Mouse (Mus musculus) cerebellum, adult 11 months (tissue): ENCODE results near the gene Frmd4a.
A peak's percentile ranks its signal among the peaks of the same experiment; 100 is the strongest.

ENCODE experiments used
- DNase-seq: peaks from one replicate; pipeline ENCODE4 v3.0.0; 2022

Gene Frmd4a

DNA sequence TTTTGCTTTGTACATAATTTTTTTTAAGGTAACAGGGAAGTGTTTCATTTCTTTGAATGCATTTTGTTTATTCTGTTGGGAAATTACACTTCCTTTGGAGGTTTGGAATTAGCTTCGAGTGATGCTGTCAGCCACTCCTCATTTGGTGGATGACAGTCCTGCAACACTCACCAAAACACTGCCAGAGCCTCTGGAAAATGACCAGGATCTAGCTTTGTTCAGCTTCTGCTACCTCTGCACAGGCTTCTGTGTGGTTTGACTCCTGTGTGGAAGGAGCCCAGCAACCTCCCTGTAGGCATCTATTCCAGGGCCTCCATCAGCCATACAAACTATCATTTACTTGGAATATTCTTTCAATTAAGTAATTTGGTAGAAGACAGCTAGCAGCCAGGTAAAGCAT lies 323.6 kb downstream of the Frmd4a start:
- no peak for DNase-seq

DNA sequence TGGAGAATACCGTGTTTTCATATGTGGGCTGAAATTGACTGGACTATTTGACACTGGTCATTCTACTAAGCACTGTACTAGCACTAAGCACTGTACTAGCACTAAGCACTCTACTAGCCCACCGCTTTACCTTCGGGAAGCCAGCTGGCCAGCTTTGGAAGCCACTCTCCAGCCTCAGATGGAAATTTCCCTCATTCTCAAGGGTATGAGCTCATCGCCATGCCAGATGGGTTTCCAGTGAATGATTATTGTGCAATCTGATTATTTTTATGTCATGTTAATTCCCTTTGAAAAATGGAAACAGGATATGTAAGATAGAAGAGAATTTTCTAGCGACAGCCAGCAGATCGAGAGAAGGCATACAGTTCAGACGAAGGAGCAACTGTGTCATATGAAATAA lies 324.5 kb downstream of the Frmd4a start:
- DNase-seq, result no peak

DNA sequence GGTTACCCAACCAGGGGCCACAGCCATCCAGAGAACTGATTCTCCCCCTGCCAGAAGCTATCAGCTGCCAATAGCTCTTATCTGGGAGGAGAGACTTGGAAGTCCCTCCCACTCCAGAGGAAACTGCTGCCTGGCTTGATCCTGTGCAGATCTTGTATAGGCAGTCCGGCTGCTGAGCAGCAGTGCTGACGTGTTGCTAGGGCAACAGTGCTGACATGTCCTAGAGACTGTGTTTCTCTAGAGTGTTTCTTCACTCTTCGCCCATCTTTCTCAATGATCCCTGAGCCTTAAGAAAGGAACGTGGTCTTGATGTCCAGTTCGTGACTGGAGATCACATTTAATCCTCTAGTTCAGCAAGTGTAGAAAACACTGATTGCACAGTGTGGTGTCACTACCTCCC lies 326.9 kb downstream of the Frmd4a start:
- DNase-seq, result no peak

DNA sequence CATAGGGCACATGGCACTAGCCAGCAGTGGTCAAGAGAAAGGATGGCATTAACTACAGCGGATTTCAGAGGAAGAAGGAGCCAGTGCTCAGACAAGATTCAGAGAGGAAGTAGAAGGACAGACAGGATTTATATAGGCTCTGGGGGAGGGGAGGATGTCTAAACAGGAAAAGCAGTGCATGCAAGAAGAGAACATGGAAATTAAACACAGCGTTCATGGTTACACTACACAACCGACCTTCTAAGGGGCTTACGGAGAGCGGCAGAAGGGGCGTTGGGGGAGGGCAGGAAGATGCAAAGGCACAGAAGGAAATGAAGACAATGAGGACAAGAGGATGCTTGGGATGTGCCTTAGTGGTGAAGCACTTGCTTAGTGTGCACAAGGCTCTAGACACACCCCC lies 328.7 kb downstream of the Frmd4a start:
- DNase-seq, result no peak

DNA sequence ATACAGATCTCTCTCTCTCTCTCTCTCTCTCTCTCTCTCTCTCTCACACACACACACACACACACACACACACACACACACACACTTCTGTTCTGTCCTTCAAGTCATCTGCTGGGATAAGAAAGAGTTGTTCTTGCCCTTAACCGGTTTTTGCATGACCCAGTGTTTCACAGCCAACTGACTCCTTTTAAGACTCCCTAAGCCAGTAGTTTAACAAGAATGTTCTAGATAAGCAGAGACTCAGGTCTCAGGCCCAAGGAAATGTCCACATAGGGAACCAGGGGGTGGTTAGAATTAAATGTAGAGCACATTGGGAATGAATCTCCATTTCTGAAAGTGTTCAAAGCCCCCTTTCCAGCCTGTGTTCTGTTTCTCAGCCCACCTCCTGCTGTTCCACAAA lies 329.4 kb downstream of the Frmd4a start:
- no peak for DNase-seq

DNA sequence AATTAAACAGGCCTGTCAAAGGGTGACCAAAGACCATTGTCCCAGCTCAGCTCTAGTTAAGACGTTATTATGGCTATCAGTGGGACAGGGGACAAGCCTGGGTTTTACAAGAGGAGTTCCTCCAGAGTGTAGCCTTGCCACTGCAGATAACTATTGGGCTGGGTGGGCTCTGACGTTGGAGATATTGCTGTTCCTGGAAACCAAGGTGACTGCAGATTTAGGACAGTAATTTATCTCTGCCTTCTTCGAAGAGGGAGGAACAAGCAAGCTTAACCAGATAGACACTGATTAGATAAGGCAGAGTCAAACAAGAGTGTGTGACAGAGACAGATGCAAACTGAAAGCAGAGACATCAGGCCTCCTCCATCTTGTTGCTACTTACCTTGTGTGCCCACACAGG lies 330.3 kb downstream of the Frmd4a start:
- DNase-seq, result no peak

DNA sequence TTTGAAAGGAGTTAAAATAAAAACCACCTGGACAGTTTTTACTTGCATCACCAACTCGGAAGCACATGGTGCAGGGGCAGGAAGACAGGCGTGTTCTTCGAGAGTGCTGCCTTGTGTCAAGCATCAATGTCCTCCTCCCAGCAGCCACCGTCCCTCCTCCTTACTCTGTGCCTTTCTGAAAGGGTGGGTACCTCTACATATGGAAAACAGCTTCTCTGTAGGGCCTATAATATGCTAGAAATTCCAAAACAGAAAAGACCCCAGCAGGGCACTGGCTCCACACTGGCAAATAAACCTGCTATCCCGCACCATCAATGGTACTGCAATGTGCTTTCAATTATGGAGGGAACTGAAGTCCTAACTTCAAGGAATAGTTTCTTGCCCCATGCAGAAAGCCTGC lies 331.0 kb downstream of the Frmd4a start:
- DNase-seq, result no peak

DNA sequence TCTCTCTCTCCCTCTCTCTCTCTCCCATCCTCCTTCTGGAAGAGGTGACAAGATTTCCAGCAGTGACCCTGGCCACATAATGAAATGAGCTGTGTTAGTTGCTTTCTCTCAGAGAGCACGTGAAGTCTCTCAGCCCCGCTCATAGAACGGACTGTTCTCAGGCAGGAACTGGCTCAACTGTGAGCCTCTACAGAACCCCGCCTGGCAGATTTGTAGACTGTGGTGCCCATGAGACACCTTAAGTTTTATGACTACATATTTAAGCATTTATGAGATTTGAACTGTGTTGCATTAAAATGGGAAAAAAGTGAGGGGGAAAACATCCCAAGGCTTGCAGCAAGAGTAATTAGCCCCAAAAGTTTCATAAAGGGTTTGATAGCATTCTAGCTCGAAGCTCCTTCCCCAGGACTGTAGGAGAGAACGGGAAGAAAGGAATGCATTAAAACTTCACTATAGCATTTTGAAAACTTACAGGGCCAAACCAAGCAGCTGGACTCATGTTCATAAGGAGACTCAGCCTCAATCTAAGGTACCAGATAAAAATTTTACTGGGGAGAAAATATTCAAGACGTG lies 339.4 kb downstream of the Frmd4a start:
- DNase-seq, result no peak

DNA sequence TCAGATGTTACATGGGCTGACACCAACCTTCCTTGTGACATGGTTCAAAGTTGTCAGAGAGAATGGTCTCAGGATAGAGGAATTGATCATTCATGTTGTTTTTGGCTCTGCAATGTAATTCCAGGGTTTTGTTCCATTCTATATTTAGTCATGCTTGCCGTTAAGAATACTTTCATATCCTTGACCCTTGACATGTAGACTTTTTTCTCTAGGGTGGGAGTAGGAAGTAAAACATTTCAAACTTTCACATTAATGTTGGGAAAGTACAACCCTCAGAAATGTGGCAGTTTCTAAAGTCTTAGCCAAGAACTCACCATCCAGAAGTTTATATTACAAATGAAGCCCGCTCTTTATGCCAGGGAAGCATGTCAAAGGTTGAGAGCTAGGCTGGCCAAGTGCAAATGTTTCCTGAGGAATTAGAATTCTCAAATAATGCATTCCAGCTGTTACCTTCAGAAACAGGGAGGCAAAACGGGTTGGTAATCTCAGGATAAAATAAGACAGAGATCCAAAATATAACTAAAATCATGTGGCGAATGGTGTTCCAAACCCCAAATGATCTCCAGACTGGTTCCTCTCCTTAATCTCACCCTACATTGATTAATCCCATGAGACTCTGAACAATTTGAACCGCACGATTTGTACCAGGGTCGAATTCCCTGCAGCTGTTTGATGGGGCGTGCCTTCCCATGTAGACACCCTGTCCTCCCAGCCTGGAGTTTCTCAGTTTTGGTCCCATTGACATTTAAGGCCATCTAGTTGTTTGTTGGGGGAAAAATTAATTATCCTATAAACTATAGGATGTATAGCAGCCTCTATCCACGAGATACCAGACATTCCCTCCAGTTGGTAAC lies 344.7 kb downstream of the Frmd4a start:
- DNase-seq, result no peak

DNA sequence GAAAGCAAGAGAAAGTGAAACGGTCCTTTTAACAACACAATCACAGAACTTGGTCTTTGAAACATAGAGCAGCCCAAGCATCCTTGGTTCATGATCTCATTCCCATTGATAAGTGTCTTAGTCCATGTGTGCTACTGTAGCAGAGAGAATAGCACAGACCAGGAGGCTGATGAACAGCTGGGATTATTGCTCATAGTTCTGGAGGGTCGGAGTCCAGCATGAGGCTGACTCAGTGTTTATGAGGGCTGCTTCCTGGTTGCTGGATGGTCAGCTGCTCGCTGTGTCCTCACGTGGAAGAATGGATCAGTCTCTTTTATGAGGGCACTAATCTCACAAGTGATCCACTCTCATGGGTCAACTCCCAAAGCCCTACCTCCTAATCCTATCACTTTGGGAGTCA lies 347.4 kb downstream of the Frmd4a start:
- DNase-seq, result no peak

DNA sequence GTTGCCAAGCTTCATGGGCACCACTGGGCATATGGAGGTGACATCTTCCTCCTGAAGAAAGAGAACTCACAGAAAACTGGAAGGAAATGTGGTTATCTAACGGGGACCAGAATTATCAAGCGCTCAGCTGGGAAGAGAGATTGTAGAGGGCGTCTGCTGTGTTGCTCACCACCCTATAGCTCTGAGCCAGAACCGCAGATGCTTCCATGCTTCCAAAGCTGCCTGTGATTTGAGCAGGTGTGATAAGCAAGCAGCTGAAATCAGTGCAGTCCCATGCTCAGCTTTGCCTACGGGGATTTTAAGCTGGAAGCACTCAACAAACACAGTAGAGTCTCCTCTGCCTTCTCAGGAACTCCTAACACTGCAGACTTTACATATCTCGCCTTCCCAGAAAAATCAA lies 351.0 kb downstream of the Frmd4a start:
- no peak for DNase-seq

DNA sequence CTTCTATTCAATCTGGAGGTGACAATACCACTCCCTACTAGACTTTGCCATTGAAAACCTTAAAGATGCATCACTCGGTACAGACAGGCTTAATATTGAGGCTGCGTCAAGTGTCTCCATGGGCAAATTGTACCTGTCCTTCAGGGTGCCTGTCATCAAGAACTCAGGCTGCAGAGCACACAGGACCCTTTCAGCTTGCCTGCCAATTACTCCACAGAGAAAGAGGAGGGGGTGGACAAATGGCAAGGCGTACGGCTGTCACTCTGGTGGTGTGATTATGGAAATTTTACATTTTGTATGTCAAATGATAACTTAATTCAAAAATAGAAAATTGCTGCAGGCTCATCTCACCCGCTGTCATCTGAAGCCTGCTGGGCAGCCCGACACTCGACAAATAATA lies 353.0 kb downstream of the Frmd4a start:
- no peak for DNase-seq

DNA sequence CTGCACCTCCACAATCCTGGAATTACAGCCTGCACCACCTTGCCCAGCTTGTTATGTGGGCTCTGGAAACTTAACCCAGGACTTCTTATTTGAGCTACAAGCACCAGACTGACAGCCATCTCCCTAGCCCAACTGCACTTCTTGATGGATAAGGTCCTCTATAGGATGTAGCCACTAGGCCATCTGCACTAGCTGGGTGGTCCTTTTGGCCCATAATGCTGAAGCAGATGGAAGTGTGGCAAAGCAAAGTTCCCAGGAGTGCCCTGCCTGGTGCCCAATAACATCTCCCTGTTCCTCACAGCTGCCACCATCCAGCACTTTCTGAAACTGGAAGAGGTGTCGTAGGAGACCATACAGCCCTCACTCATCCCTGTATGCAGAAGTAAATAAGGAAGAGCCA lies 353.8 kb downstream of the Frmd4a start:
- no peak for DNase-seq

DNA sequence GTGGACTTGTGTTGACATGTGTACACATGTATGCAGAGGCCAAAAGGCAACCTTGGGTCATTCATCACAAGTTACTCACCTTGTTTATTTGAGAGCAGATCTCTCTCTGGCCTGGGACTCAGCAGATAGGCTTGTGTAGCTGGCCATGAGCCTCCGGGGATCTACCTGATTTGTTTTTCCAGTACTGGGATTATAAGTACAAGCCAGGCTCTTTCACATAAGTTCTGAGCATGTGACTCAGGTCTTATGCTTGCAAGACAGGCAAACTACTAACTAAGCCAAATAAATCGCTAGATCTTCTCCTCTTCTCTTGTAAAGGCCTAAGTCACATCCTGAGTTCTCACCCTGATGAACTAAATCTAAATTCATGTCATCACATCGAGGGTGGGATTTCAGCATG lies 361.3 kb downstream of the Frmd4a start:
- no peak for DNase-seq

DNA sequence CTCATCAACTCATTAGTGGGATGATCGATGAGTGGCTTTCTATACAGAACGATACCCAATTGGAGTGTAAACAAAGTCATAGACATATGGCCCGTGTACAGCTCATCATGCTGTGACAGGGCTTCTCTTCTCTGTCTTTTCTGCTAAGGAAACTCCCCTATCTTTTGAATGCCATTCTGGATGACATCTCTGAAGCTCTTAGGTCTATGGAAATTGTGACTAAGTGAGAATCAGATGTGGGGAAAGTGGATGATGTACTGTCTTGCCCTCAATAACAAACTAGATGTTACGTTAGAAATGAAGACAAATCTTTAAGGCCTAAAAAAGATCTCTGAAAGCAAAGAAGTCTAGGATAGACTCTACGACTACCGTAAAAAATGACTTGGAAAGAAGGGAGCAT lies 362.9 kb downstream of the Frmd4a start:
- no peak for DNase-seq

DNA sequence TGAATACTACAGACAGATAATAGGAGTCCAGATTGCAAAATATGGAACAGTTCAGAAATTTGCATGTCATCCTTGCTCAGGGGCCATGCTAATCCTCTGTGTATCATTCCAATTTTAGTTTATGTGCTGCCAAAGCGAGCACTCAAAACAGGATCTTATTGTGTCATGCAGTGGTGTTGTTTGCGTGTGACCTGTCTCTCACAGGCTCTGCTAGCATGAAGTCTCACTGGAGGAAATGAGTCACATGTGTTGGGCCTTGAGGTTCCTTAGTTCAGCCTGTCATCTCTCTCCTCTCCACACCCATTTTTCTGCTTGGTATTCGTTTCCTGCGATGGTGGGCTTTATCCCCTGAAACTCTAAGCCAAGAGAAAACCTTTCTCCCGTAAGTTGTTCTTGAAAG lies 363.4 kb downstream of the Frmd4a start:
- DNase-seq, result no peak

DNA sequence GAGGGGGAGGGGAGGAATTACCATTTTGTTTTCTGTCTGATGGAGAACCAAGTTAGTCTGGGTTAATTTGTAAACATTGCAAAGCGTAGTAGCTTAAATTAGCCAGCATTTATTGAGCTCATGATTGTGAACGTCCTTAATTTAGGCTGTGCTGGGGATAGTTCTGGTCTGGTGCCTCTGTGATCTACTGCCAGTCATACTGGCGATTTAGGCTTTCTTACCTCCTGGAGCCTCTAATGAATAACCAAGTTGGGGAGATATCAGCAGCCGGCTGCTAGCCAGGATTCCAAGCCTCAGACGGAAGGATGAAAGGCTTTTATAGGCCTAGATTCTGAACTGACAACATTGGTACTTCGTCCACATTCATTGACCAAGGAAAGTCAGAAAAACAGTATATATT lies 369.0 kb downstream of the Frmd4a start:
- DNase-seq, result no peak

DNA sequence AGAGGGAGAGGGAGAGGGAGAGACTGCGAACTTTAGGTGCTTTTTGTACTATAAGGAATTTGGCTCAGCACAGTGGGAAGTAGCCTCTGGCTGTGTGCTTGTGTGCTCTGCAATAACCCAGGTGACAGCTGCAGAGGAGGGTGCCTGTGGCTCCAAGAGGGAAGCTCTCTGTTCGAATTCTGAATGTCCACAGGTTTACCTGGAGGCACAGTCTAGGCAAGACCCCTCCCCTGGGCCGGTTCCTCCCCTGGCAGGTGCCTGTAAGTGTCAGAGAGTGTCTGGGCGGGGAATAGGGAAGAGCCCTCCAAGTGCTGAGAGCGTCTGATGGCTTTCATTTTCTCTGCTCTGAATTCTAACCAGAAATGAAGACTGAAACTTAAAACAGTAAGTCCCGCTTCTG lies 371.8 kb downstream of the Frmd4a start:
- DNase-seq, result no peak

DNA sequence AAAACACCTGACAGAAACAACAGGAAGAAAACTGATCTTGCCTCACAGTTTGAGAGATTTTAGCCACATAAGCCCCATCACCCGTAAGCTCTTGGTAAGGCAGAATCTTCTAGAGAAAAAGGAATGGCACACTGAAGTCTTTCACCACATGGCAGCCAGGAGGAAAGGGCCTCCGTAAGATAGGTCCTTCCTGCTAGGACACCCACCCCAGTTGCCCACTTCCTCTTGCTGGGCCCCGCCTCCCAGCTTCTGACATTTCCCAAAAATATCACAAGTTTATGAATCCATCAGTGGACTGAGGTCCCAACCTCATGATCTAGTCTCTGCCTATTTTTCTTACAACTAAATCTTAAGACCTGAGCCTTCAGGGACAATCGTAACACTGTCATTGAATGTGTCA lies 373.6 kb downstream of the Frmd4a start:
- no peak for DNase-seq

DNA sequence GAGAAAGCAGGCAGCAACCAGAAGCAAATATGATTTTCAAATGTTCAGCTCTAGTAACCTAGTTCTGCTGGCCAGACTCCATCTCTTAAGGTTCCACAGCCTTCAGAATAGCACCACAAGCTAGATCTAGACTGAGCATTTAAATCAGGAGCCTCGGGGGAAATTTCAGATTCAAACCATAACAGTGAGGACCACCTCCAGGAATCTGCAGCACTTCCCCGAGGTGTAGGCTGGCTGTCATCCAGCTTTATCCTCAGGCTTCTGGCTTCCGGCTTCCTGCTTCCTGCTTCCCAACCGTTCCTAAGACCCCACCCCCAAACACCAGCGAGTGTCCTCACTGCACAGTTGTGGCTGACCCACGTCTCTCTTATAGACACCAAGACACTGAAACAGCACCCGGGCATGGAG lies 374.2 kb downstream of the Frmd4a start:
- DNase-seq, result no peak

DNA sequence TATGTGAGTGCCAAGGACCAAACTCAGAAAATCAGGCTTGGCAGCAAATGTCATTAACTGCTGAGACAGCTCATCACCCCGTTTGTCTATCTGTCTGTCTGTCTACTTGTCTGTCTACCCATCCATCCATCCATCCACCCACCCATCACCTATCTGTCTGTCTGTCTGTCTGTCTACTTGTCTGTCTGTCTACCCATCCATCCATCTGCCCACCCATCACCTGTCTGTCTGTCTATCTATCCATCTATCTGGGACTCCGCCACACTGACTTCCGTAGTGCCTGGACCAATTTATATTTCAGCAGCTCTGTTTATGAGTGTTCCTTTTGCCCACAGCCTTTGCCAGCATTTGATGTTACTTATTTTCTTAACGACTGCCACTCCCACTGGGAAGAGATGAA lies 375.5 kb downstream of the Frmd4a start:
- DNase-seq, result no peak

DNA sequence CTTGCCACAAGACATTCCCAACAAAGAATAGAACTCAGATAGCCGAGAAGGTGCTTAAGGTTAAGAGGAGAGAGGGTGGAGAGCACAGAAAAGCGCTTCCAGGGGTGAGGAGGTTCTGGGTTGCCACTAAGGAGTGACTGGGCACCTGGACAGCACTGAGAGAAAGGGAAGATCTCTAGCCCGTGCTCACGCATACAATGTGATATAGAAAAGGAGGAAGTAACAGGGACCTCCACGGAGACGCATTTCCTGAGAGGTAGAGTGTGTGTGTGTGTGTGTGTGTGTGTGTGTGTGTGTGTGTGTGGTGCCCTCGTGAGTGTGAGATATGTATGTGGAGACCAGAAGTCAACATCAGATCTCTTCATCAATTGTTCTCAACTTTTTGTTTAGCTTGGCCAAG lies 377.1 kb downstream of the Frmd4a start:
- DNase-seq, result no peak

DNA sequence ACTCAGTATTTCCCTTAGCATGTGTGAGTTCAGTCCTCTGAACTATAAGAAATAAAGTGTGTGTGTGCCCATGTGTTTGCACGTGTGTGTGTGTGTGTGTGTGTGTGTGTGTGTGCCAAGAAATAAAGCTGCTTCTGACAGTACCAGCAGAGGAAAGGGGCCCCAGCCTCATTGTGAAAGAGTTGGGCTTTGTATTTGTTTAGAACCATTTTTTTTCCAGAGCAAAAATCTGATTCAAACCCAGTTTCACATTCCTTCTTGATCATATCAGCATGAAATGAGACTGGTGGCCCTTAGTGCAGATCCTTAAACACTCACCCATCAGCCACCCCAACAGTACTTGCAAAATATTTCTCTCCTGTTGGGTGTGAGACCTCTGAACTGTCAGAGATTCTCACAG lies 382.2 kb downstream of the Frmd4a start:
- no peak for DNase-seq

DNA sequence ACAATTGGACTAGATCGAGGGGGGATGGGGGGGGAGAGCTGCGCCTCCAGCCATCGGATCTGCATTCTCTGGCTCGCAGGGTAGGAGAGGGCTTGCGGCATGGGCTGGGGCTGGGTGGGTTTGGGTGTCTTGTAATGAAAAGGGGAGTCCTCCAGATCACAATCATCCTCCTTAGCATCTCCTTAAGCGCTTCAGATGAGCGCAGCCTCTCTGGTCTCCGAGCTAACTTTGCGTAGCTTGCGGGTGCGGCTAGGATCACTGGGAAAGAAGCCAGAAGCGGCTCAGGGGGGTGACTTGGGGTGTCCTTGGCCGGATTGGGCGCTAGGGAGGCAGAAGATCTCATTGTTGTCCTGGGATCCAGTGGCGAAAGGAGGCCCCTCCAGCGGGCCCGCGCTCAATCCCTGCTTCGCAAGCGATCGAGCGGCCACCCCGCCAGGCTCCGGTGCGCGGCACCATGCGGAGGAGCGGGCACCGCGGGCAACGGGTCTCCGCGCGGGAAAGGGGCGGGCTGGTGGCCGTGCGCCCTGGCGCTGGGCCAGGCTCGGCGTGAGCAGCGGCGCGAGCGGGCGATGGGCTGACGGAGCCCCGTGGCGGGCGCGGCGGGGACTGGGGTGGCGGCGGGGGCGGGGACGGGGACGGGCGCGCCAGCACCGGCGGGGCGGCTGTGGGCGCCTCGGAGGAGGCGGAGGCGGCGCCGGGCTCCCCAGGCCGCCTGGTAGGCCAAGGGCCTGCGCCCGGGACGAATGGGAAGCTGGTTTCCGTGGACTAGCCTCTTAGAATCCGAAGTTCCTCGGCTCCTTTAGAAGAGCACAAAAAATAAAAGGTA lies 383.5 kb downstream of the Frmd4a start:
- peak; percentile 41 for DNase-seq
